Mouse (Mus musculus) cortical plate, adult 2 months (tissue): Measurements from ENCODE around the gene Chd3.

Experiments used
- CTCF ChIP-seq: fragments of 200-500 bp; IDR thresholded peaks from 2 replicates; pipeline ENCODE4 v1.5.1; 2011; ENCODE audit warnings: mild to moderate bottlenecking, control low read depth, low read length; ENCODE audit not compliant: insufficient read depth; ENCODE audit errors: extremely low read depth
- POLR2A ChIP-seq: fragments of 200-500 bp; IDR thresholded peaks from 2 replicates; pipeline ENCODE4 v1.6.1; 2011; ENCODE audit warnings: mild to moderate bottlenecking, low read length, control low read depth; ENCODE audit not compliant: insufficient read depth; ENCODE audit errors: extremely low read depth

GRCm38 (mm10) chr11:69369215-69369989 lies at the start of gene Chd3:
- TF ChIP-seq CTCF, result no peak
- TF ChIP-seq POLR2A, result no peak
